Mouse (Mus musculus) testis, postnatal 14 days (tissue): ENCODE measurements at regions not wholly inside any gene's neighbourhood (a gene's known extent, or its start where the extent isn't known, plus 50 kb on each side); places are given as distances from the start of the nearest gene placed in this dataset.

Experiments used
- DNase-seq: peaks from one replicate; pipeline ENCODE4 v3.0.0; 2021; ENCODE audit warnings: low spot score

DNA sequence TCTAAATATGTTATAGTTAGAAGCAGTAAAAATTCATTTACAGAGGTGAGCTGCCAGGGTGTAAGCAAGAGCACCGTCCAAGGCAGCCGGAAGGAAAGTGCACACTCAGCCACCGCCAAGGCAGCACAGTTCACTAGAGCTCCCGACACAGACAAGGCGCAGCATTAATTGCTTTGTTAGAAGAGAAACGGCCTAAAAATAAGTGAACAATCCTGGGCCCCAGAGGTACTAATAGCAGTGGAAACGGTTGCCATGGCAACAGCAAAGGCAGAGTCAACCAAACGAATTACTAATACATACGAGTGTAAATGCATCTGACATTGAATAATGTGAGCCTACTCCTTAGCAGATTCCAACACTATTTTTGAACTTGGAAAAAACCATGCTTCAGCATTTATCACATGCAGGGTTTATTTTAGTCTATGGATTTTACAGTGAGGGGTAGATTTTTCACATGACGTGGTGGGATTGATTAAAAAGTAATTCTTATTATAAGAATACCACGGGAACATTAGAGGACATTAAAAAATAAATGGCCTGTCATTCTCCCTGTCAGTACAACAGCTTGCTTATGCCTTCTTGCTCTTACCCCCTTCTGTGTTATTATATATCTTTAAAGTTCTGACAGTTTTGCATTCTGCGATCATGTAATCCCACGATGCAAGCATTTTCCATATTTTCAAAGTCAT is 62.5 kb downstream of the Cavin4 start:
- no peak for DNase-seq

DNA sequence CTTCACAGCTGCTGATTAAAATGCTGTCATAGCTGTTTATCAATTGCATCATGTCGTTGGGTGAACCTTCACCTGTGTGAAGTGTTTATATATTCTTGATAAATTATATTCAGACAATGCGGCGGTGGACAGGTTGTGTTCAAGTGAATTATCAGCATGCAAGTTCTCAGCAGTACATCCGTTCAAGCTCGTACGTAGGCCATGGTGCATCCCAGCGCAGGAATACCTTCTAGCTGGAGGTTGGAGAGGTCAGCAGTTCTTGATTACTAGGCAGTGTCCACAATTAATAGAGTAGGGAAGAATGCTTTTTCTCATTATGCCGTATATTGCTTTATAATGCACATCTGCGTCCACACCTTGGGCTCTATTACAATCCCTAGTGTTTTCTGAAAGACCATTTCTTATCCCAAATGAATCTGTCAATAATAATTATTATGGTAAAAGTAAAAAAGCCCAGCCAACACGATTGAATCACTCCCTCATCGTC is 63.1 kb downstream of the Cavin4 start:
- no peak for DNase-seq

- no peak for DNase-seq
Measured at GRCm38 (mm10) chr4:48734854-48735564, 71.7 kb downstream of the Cavin4 start.

- no peak for DNase-seq
Measured at GRCm38 (mm10) chr4:48746237-48746636, 82.9 kb downstream of the Cavin4 start.

GRCm38 (mm10) chr4:48749566-48749965 is 86.3 kb downstream of the Cavin4 start:
- no peak for DNase-seq

GRCm38 (mm10) chr4:48750087-48750486 is 86.8 kb downstream of the Cavin4 start:
- no peak for DNase-seq

- no peak for DNase-seq
Measured at GRCm38 (mm10) chr4:48754466-48755171, 91.3 kb downstream of the Cavin4 start.

DNA sequence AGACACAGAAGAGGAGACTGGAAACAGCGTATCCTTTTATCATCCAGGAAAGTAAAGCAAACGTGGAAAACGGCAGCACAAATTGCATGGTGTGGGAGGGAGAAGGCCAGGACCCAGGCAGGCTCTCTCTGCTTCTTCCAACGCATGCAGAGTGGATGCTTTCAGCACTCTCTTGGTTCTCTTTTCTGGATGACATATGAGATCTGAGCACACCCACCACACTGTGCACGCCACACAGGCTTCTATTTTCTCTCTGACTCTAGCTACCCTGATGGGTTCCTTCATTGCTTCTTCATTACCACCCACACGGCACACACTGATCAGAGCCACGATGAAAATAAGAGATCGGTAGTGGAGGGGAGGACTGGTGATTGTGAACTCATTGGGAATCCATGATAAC is 97.3 kb downstream of the Cavin4 start:
- DNase-seq = no peak

- no peak for DNase-seq
Measured at GRCm38 (mm10) chr4:48766458-48766857, 103.1 kb downstream of the Cavin4 start.

- DNase-seq = no peak
Measured at GRCm38 (mm10) chr4:48770403-48770953, 107.2 kb downstream of the Cavin4 start.

GRCm38 (mm10) chr4:48770954-48771665 is 107.8 kb downstream of the Cavin4 start:
- DNase-seq = peak; percentile 11

DNA sequence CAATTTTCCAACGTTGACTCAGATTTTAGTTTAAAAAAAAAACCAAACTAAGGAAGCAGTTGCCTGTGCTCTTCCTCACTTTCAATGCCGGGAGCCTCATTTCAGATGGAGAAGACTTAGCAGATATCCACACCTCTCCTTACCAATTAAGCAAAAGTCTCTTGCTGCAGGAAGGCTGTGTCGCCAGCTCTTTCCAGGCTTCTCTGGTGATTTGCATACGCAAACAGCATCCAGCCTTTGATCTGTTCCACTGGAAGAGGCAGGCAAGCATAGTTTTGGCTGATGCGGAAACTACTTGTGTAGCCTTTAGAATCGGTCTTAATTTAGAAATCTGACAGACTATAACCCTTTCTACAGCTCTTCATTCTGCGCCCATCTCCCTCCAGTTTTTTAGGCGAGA is 108.5 kb downstream of the Cavin4 start:
- DNase-seq = no peak

DNA sequence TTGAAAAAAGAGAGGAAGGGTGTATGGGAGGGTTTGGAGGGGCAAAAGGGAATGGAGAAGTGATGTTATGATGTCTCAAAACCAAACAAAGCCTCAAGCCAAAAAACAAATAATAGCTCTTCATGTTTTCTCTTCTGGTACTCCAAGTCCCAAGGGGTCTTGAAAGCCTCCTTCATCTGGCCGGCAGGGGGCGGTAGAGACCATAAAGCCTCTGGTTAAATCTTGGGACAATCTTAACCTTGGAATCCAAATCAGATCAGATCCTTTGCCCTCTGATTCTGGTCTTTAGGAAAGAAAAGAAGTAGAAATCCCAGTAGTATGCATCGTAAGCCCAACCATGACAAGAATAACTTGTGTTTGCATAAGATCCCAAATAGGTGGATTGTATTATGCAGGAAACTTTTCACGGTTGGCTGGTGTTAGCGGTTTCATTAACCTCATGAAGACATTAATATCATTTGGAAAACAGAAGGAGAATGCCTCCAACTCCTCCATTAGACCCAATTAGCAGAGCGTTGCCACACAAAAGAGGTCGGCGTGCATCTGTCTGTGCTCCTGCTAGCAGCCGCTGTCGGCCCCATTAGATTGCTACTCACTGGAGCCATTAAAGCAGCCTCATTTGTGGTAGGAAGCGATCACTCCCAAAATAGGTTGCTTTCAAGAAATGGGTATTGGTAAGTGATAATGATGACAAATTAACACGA is 116.0 kb downstream of the Cavin4 start:
- DNase-seq = no peak

DNA sequence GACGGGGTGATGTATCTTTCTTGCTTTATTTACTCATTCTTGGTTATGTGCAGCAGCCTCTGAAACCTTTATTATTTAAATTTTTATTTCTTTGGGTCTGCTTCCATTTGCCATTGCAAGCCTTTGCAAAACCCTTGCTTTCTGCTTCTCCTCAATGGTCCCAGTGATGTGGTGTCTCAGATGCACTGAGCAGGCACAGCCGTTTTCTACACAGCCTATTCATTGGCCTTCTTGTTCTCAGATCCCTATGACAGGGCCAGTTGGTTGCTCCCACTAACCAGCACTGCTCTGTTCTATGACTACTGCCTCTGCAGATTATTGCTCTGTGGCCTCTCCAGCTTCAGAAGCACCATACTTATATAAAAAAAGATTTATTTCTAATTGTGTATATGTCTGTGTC is 116.6 kb downstream of the Cavin4 start:
- DNase-seq = no peak

GRCm38 (mm10) chr4:48781099-48781498 is 117.8 kb downstream of the Cavin4 start:
- DNase-seq = no peak

GRCm38 (mm10) chr4:48782686-48783085 is 119.4 kb downstream of the Cavin4 start:
- no peak for DNase-seq

DNA sequence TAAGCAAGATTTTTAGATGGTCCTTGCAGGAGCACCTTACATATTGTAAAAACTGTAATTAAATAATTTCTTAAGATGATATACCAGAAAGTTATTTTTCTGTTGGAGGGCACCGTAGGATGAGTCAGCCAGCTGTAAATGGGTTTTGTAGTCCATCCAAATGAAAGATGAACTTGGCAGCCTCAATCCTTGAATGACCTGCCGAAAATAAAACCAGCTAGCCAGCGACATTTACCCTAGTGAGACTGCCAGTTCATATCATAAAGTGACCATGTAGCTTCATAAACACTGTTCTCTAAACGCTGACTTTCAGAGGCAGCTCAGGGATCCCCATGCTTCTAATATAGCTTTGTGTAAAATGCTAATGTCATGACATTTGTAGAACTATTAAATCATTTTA is 127.8 kb downstream of the Cavin4 start:
- no peak for DNase-seq

GRCm38 (mm10) chr4:48803777-48804176 is 140.5 kb downstream of the Cavin4 start:
- no peak for DNase-seq

- no peak for DNase-seq
Measured at GRCm38 (mm10) chr4:48808571-48808970, 145.3 kb downstream of the Cavin4 start.

DNA sequence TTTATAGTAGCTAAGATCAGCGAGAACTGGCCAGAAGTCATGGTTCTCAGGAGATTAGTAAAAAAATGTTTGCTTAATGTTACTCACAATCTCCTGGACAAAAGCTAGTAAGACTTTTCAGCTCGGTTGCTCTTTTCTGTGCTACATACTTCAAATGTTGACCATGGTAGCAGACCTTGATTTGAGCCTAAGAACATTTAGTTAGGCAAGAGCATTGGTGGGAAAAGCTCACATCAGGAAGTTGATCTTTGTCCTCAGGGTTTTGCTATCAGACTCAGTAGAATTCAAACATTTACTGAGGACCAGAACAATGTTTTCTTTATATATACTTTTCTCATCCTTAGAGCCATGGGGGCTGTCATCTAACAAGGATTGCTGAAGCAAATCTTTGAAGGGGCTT is 170.4 kb downstream of the Cavin4 start:
- no peak for DNase-seq

DNA sequence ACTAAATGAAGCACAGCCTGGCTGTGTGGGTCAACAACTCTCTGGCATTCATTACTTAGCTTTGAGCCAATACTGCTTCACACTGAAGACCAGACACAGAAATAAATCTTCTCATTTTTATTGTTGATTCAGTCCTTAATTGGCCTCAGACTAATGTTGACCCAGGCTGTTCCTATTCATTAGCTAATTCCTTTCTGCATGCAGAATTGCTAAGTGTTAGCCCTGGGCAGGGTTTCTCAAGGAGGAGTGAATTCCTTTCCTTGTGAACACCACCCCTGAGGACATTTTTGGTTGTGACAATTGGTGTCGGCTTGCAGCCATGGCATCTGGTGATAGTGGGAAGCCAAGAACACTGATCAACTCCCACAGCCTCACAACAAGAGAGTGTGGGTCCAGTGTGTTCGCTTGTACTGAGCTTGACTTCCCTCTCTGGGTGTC is 179.5 kb downstream of the Cavin4 start:
- peak; percentile 16 for DNase-seq
